Mouse (Mus musculus): ENCODE measurements around the gene Vmn2r118.

Gene Vmn2r118

GRCm38 (mm10) chr17:55625092-55625491 is at the start of gene Vmn2r118:
Gene Vmn2r118 (minus strand): TSS chr17:55625192.
- DNase-seq (ENCODE audit: low spot score in 2 of 2), result no peak

- no peak for DNase-seq (ENCODE audit: low spot score in 2 of 2)
Measured at GRCm38 (mm10) chr17:55661099-55661498, 36.1 kb upstream of the Vmn2r118 start.

GRCm38 (mm10) chr17:55590838-55591237 is 34.2 kb downstream of the Vmn2r118 start:
- DNase-seq (ENCODE audit: low spot score in 2 of 2), result no peak

GRCm38 (mm10) chr17:55561774-55562173 is 63.2 kb downstream of the Vmn2r118 start:
- no peak for DNase-seq (ENCODE audit: low spot score in 2 of 2)

GRCm38 (mm10) chr17:55548476-55548875 is 76.5 kb downstream of the Vmn2r118 start:
- DNase-seq (ENCODE audit: low spot score in 2 of 2), result no peak

All from cerebellum, postnatal 4 days (tissue).